Mouse (Mus musculus): Measurements from ENCODE around the gene Dnajc30.

DNA sequence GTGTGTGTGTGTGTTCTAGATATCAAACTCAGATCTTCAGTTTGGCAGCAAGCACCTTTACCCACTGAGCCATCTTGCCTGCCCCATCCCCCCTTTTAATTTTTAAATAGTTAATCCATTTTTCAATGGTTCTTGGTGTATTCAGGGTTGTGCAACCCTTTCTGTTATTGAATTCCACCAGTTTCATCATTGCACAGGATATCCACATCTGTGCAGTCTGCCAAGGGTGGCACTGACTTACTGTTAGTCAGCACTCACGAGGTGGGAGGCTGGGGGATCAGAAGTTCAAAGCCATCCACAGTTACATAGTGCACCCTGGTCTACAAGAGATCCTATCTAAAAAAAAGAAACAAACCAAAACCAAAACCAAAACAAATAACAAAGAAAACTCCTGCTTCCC is 37.0 kb downstream of the Dnajc30 start:
- TF ChIP-seq CTCF (IDR thresholded peaks at IDR 0.05; ENCODE audit: low read depth, low read length) (no peak), GATA2 (IDR thresholded peaks at IDR 0.05; ENCODE audit: borderline replicate concordance, low read depth, low read length) (no peak), GATA1 (IDR thresholded peaks at IDR 0.05; ENCODE audit: borderline replicate concordance, low read length) (no peak), TAL1 (conservative IDR thresholded peaks at IDR 0.05; ENCODE audit: low read depth, low read length) (no peak)
